Mouse (Mus musculus) neural tube, embryonic 12.5 days (tissue): ENCODE results near the gene Zfp472. TPM values are rescaled to one million over a fixed set of nuclear protein-coding genes. Genes with fewer than 3 reads are reported as not detected.

Experiments used
- polyA plus RNA-seq: library from polyadenylated mRNA; unstranded; fragments of >200 nt; fragmentation: Nextera tagmentation; extraction: Ambion mirVana; gene quantifications from 2 replicates; pipeline ENCODE4 v1.2.1, GENCODE M21; 2016

Zfp472 gene
- polyA plus RNA-seq, 1 experiment from 2014 or later, result 10.3 TPM

Other genes starting within 250 kb of the Zfp472 start
- 39.9 and 44.9 TPM in 2 replicates for gene Zfp871, start 177.5 kb upstream of the Zfp472 start, polyA plus RNA-seq
- gene Zfp811, start 155.9 kb upstream of the Zfp472 start, polyA plus RNA-seq, result 43.4 and 44.3 TPM in 2 replicates
- gene Zfp799, start 135.6 kb upstream of the Zfp472 start, polyA plus RNA-seq, result 15.7 and 17.3 TPM in 2 replicates
- 6.5 and 7.9 TPM in 2 replicates for gene Zfp870, start 74.2 kb upstream of the Zfp472 start, polyA plus RNA-seq
- not detected in 2 replicates for gene Cyp4f14, start 48.5 kb upstream of the Zfp472 start, polyA plus RNA-seq
- gene Cyp4f13, start 18.4 kb upstream of the Zfp472 start, polyA plus RNA-seq, result 4.7 and 5.6 TPM in 2 replicates
- gene Zfp952, start 27.3 kb downstream of the Zfp472 start, polyA plus RNA-seq, result 16.9 and 19.4 TPM in 2 replicates
- 21.6 and 22.8 TPM in 2 replicates for gene Zfp763, start 67.6 kb downstream of the Zfp472 start, polyA plus RNA-seq
- gene 4921501E09Rik, start 102.2 kb downstream of the Zfp472 start, polyA plus RNA-seq, result not detected in 2 replicates
- 13.5 and 16.5 TPM in 2 replicates for gene Zfp563, start 123.5 kb downstream of the Zfp472 start, polyA plus RNA-seq
- 0.19 TPM in 1 of 2 replicates, not detected in the other for gene Morc2b, start 173.9 kb downstream of the Zfp472 start, polyA plus RNA-seq
- gene Olfr55, start 202.6 kb downstream of the Zfp472 start, polyA plus RNA-seq, result not detected in 2 replicates
- not detected in 2 replicates for gene Olfr239, start 225.5 kb downstream of the Zfp472 start, polyA plus RNA-seq